Mouse (Mus musculus): ENCODE data around the gene Fyn. TPM values are rescaled to one million over a fixed set of nuclear protein-coding genes. Genes with fewer than 3 reads are reported as not detected.

Fyn gene
- polyA plus RNA-seq, 1 experiment, result 21.0 TPM

- TF ChIP-seq GATA1 (IDR thresholded peaks at IDR 0.05; ENCODE audit: low read length), result no peak
These were observed 1.5 kb downstream of the Fyn start for GRCm38 (mm10) chr10:39369977-39370785.

GRCm38 (mm10) chr10:39370786-39371221 is 2.1 kb downstream of the Fyn start:
- no peak for TF ChIP-seq GATA1 (IDR thresholded peaks at IDR 0.05; ENCODE audit: low read length)

DNA sequence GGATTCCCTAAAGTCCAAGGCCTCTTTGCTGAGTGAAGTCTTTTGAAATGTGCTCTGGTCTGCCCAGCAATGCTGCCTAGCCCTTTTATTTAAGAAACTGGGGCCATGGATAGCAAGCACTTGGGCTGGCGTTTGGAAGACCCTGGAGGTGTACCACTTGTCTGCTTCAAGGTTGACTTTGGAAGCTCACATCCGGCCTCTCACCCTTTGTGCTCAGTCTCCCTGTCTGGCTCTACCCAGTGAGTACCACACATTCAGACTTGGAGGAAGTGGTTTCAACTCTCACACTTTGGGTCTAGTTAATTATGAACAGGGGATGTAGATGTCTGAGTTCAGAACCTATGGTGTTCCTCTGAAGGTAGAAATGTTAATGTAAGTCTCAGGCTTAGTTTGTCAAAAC is 2.8 kb downstream of the Fyn start:
- TF ChIP-seq GATA1 (IDR thresholded peaks at IDR 0.05; ENCODE audit: low read length), result no peak

GRCm38 (mm10) chr10:39371991-39372390 is 3.3 kb downstream of the Fyn start:
- no peak for TF ChIP-seq GATA1 (IDR thresholded peaks at IDR 0.05; ENCODE audit: low read length)

DNA sequence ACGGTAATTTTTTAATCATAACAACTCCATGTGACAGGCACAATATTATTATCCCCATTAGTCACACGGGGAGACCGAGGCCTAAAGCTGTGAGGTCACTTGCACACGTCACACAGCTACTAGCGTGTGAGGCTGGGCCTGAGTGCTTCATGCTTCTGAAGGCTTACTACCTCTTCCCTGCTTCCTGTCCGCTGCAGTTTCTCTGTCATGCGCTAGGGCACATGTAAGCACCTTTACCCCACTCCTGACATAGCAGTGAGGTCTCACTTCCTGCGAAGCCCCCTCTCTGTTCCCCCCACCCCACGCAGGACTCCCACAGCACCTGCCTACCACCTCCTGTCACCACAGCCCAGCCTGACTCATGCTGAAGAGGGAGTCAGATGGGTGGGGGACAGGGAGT is 8.0 kb downstream of the Fyn start:
- no peak for TF ChIP-seq GATA1 (IDR thresholded peaks at IDR 0.05; ENCODE audit: low read length)

DNA sequence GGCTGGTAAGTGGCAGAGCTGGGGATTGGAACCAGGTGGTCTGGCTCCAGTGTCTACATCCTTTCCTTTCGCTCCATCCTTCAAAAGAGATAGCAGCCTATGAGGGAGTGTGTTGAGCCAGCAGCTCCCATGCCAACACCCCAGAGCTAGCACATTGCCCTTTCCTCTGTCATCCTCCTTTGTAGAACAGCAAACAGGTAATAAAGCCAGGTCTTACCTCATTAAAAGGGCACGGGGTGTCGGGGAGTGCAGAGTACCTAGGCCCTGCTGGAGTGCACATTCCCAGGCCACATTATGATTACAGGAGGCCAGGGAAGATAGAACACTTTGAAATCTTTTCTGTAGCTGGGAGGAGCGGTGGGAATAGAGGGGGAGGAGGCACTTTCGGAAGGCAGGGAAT is 8.6 kb downstream of the Fyn start:
- TF ChIP-seq GATA1 (IDR thresholded peaks at IDR 0.05; ENCODE audit: low read length), result no peak

- TF ChIP-seq GATA1 (IDR thresholded peaks at IDR 0.05; ENCODE audit: low read length), result no peak
These were observed 9.5 kb downstream of the Fyn start for GRCm38 (mm10) chr10:39378025-39378603.

DNA sequence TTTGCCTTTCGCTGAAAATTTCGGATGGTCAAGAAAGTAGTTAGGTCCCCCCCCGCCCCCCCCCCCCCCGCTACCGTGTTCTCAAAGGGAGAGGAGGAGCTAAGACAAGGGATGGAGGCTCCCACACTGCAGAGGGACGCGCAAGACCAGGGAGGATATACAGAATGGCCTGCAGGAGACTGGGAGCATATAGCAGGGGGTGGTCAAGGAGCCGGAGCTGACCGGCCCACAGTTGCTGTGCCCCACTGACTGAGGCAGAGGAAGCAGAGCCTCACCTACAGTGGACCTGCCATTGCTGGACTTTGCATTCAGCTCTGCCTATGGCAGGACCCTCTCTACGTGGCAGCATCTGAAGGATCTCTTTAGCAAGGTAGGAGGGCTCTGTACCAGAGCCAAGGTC is 10.6 kb downstream of the Fyn start:
- no peak for TF ChIP-seq GATA1 (IDR thresholded peaks at IDR 0.05; ENCODE audit: low read length)

GRCm38 (mm10) chr10:39379721-39380370 is 11.2 kb downstream of the Fyn start:
- TF ChIP-seq GATA1 (IDR thresholded peaks at IDR 0.05; ENCODE audit: low read length), result no peak

DNA sequence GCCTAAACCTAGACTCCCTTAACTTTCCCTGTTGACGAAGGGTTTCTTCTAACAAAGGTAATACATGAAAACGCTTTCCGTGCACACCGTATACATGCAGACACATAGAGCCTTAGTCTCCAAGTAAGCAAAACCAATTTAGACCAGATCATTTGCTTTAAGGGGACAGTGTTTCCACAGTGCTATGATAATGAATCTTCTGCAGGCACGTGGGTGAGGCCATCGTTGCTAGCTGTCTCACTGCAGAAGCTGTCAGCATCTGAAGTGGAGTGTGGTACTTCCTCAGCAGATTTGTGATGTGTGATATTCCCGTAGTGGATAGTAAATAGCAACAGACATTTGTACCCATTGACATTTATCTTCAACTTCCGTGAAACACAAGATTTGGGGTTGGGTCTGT is 16.6 kb downstream of the Fyn start:
- no peak for TF ChIP-seq GATA1 (IDR thresholded peaks at IDR 0.05; ENCODE audit: low read length)

DNA sequence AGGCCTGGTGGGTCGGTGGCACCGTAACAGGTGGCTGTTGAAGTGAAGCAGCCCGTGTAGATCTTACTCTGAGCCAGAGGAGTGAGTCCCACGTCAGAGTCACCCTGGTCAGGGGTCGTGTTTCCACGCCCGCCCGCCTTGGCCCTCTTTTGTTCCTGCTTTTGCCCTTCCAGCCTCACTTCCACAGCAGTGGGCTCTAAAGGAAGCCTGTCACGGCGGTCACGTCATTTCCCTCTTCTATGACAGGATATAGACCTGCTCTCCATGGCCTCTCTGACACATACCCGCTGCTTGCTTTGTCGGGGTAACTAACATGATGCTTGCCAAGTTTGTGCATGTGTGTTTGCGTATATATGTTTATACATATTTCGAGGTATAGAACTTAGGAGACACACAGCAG is 17.5 kb downstream of the Fyn start:
- no peak for TF ChIP-seq GATA1 (IDR thresholded peaks at IDR 0.05; ENCODE audit: low read length)

DNA sequence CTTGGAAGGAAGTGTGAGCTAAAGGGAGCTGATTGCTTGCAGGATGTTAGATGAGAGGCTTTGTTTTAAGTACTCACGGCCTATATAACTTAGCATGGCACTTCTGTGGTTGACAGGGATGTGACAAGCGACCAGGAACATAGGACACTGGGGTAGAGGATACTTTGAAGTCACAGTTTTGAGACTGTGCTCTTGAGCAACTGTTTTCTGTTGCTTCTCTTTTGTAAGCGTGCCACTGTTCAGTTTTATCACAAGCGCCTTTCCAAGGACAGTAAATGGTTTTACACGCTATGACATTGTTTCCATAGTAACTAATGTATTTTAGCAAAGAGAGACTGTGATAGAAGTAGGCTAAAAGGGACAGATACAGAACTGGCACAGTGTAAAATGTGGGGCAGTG is 18.4 kb downstream of the Fyn start:
- no peak for TF ChIP-seq GATA1 (IDR thresholded peaks at IDR 0.05; ENCODE audit: low read length)

DNA sequence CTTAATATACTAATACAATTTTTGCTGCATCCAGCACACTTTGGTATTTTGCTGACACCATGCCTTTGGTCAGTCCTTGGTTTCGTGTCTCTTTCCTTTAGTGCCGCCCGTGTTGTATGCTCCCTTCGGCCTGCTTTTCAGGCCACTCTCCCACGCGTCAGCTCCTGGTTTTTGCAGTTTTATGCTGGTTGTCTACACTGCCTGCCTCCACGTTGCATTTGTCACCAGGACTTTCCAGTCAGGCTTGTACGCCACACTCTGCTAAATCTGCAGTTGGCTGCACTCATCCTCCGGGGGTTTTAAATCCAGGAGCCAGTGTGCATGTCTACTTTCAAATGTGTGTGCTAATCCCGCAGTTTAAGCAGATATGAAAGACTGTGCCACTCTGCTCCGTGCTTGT is 18.9 kb downstream of the Fyn start:
- no peak for TF ChIP-seq GATA1 (IDR thresholded peaks at IDR 0.05; ENCODE audit: low read length)

DNA sequence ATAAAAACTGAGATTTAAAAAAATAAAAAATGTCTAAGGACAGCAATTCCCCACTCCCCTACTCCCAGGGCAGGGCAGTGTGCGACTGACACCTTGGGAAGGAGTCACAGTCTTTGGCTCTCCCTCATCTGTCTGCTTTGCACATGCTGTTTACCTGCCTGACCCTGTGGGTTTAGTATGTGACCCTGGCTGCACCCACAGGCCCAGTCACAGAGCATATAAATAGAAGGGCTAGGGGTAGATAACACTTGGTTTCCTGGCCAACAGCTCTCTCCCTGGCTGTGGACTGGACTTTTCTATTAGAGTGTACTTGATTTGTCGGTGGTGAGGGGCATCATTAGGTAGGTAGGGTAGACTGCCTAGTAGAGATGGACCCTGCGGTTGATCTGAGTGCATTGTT is 19.5 kb downstream of the Fyn start:
- TF ChIP-seq GATA1 (IDR thresholded peaks at IDR 0.05; ENCODE audit: low read length), result no peak

DNA sequence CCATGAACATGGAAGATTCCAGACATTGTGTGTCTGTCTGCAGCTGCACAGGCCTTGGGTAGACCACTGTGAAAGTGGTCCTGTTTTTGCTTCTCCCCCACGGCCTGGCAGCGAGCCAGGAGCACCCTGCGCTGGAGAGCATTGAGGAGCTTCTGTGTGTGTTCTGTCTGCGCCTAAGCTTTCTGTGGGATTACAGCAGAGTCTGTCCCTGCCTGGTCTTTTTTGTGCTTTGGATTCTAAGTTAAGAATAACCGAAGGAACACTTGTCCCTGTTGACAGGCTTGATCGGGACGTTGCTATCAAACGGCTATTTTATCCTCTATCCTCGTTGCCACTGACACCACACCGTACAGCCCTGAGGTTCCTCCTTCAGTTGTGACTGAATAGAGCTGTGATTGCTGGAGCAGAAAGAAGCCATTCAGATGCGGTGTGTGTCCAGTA is 20.8 kb downstream of the Fyn start:
- TF ChIP-seq GATA1 (IDR thresholded peaks at IDR 0.05; ENCODE audit: low read length), result no peak

GRCm38 (mm10) chr10:39390541-39390940 is 21.9 kb downstream of the Fyn start:
- no peak for TF ChIP-seq GATA1 (IDR thresholded peaks at IDR 0.05; ENCODE audit: low read length)
